Mouse (Mus musculus) embryonic facial prominence, embryonic 10.5 days (tissue): Measurements from ENCODE around the gene Ctss. TPM values are rescaled to one million over a fixed set of nuclear protein-coding genes. Genes with fewer than 3 reads are reported as not detected.
A peak's percentile ranks its signal among the peaks of the same experiment; 100 is the strongest.

Experiments used
- DNase-seq: peaks from one replicate; pipeline ENCODE4 v3.0.0-alpha.2; 2017; ENCODE audit warnings: low spot score
- H3K27ac ChIP-seq: fragments of 300-500 bp; sonication (generic); replicated peaks from 2 replicates; pipeline ENCODE4 v1.5.1; 2016; ENCODE audit warnings: mild to moderate bottlenecking
- H3K27me3 ChIP-seq: fragments of 300-500 bp; sonication (generic); replicated peaks from 2 replicates; pipeline ENCODE4 v1.6.1; 2016; ENCODE audit warnings: low read depth, mild to moderate bottlenecking; ENCODE audit not compliant: poor library complexity, severe bottlenecking
- H3K36me3 ChIP-seq: fragments of 300-500 bp; sonication (generic); replicated peaks from 2 replicates; pipeline ENCODE4 v1.6.1; 2016; ENCODE audit warnings: mild to moderate bottlenecking, moderate library complexity
- H3K4me1 ChIP-seq: fragments of 300-500 bp; sonication (generic); 2 replicates; pipeline ENCODE4 v1.6.1; 2016
- H3K4me3 ChIP-seq: fragments of 300-500 bp; sonication (generic); 2 replicates; pipeline ENCODE4 v1.5.1; 2016; ENCODE audit warnings: mild to moderate bottlenecking, moderate library complexity
- H3K9me3 ChIP-seq: fragments of 300-500 bp; sonication (generic); 2 replicates; pipeline ENCODE4 v1.6.1; 2016; ENCODE audit warnings: mild to moderate bottlenecking
- WGBS: fragments of 180-500 bp; shearing (Covaris S2); methylation state at CpG from one replicate; pipeline ENCODE4 v1.1.7; 2016; 5-methylcytosine and 5-hydroxymethylcytosine counted together
- polyA plus RNA-seq: library from polyadenylated mRNA; unstranded; fragments of >200 nt; fragmentation: Nextera tagmentation; extraction: Ambion mirVana; gene quantifications from 2 replicates; pipeline ENCODE4 v1.2.1, GENCODE M21; 2016

Gene Ctss
- polyA plus RNA-seq, result 3.4 and 4.3 TPM in 2 replicates

GRCm38 (mm10) chr3:95526622-95527211 is at the start of gene Ctss:
Ctss (plus strand) TSS chr3:95526786.
- no peak for DNase-seq
- Histone ChIP-seq H3K4me1 (peaks cover 11% of the 10 kb centered on the region), H3K9me3 (no peaks in the 10 kb centered on the region), H3K4me3 (no peak within 1 kb of the TSS), H3K36me3 (no peaks in the 10 kb centered on the region), H3K27ac (no peak within 1 kb of the TSS), H3K27me3 (no peaks in the 10 kb centered on the region)
- WGBS, result 87% methylated on average over 8 of the region's 8 CpGs

DNA sequence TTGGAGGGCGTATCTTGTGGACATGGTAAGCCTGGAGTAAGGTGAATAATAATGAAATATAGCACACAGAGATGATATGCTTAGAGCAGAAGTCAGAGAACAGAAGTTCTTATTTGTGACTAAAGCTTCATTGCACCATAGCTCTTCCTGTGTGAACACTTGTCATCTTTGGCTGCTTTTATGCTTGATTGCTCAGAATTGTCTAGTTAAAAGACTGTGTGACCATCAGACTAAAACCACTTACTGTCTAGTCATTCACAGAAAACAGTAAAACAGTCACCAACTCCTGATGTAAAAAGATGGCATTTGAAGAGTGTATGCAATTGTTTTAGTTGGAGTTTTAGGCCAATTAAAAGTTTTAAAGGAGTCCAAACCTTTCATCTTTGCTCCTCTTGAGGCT is 47.6 kb upstream of the Ctss start:
- no peak overlapping the region for H3K27ac ChIP-seq
- peaks cover 94% of the 10 kb centered on the region for H3K36me3 ChIP-seq
- no peaks in the 10 kb centered on the region for H3K9me3 ChIP-seq
- no peak overlapping the region for H3K4me3 ChIP-seq
- no peaks in the 10 kb centered on the region for H3K27me3 ChIP-seq
- no peak for DNase-seq
- H3K4me1 ChIP-seq, result no peaks in the 10 kb centered on the region
- WGBS, result 100% methylated on average over 1 of the region's 1 CpGs

DNA sequence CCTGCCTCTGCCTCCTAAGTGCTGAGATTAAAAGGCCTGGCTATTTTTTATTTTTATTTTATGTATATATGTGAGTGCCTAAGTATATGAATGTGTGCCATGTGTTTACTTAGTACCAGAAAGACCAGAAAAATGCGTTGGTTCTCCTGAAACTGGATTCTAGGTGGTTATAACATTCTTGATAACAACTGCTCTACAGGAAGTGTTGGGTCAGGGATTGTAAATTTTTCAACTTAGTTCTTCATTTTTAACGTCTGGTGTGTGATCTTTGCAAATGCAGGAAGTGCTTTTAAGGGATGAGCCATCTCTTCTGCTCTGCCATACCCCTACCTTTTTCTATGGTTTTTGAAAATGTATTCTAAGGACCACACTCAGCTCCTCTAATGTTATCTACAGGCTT is 40.2 kb upstream of the Ctss start:
- Histone ChIP-seq H3K36me3 (peaks cover 89% of the 10 kb centered on the region), H3K9me3 (no peaks in the 10 kb centered on the region)
- 90% methylated on average over 2 of the region's 2 CpGs for WGBS

DNA sequence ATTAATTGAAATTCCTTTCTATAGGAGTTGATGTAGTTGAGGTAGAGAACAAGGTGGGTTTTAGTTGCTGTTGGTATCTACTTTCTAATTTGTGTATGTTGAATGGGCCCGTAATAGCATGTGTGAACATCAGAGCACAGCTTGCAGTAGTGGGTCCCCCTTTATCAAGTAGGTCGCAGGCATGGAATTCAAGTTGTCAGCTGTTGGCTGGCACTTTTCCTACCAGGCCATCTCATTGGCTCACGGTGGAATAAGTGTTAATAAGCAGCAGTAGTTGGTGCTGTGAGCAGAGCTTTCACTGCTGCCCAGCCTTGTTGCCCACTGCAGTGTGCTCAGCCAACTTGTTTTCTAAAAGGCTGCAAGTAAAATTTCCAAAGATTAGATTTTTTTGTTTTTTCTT is 37.9 kb upstream of the Ctss start:
- Histone ChIP-seq H3K27ac (no peak overlapping the region), H3K27me3 (no peaks in the 10 kb centered on the region), H3K4me3 (no peak overlapping the region), H3K4me1 (peaks cover 1% of the 10 kb centered on the region; the same call in 1 of the 2 replicates), H3K36me3 (peaks cover 87% of the 10 kb centered on the region), H3K9me3 (no peaks in the 10 kb centered on the region)
- no peak for DNase-seq
- WGBS, result 91% methylated on average over 3 of the region's 3 CpGs

More for the DNA sequence above, 40.2 kb upstream of the Ctss start:
- H3K27ac ChIP-seq, result no peak overlapping the region
- H3K4me3 ChIP-seq, result no peak overlapping the region
- H3K4me1 ChIP-seq, result no peaks in the 10 kb centered on the region
- no peak for DNase-seq
- no peaks in the 10 kb centered on the region for H3K27me3 ChIP-seq

DNA sequence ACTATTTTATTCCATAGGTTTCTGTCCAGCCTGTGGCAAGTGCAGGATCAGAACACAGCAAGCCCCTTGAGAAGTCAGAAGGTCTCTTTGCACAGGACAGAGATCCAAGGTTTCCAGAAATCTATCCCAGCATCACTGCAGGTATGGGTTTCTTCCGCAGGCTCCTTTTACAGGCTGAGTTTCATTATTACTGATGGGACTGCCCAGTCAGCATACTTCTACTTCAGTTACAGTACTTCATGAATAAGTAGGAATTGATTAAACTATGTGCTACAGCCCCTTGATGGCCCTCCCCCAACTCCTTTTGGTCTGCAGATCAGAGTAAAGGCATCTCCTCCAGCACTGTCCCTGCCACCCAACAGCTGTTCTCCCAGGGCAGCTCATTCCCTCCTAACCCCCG is 36.3 kb upstream of the Ctss start:
- Histone ChIP-seq H3K36me3 (peaks cover 91% of the 10 kb centered on the region), H3K4me3 (no peak overlapping the region), H3K27ac (no peak overlapping the region), H3K27me3 (no peaks in the 10 kb centered on the region), H3K9me3 (no peaks in the 10 kb centered on the region), H3K4me1 (peaks cover 10% of the 10 kb centered on the region; the same call in 1 of the 2 replicates)
- WGBS, result 96% methylated on average over 2 of the region's 2 CpGs
- DNase-seq, result no peak

GRCm38 (mm10) chr3:95494342-95494741 is 32.2 kb upstream of the Ctss start:
- H3K4me3 ChIP-seq, result no peak overlapping the region
- H3K36me3 ChIP-seq, result peaks cover 72% of the 10 kb centered on the region
- peak; percentile 80 for DNase-seq
- peaks cover 22% of the 10 kb centered on the region for H3K4me1 ChIP-seq
- 46% methylated on average over 6 of the region's 6 CpGs for WGBS
- peak overlapping the region; percentile 70 for H3K27ac ChIP-seq
- H3K9me3 ChIP-seq, result no peaks in the 10 kb centered on the region
- no peaks in the 10 kb centered on the region for H3K27me3 ChIP-seq

GRCm38 (mm10) chr3:95498229-95498628 is 28.4 kb upstream of the Ctss start:
- no peak overlapping the region for H3K27ac ChIP-seq

DNA sequence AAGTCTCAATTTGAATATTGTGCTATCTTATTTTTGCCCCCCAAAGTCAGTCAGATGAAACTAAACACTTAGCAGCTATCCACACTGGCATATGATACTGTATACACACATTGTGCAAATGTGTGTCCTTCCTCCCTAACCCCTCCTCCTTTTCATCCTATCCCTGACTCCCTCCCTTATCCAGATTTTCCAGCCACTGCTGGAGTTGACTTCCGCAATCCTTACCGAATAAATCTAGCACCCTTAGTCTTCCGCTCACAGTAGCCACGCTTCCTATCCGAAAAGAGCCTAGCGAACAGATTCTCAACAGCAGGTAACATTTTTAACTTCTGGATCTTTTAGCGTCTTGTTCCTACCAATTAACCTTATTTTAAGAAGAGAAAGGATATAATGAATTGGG is 27.6 kb upstream of the Ctss start, which contains the start of gene Ctsk:
TSS of gene Ctsk (plus strand) at position 233 of the 400 bp plus-strand sequence.
- no peak for DNase-seq
- Histone ChIP-seq H3K36me3 (peaks cover 33% of the 10 kb centered on the region), H3K4me3 (peak within 1 kb of the TSS; percentile 13), H3K27me3 (no peaks in the 10 kb centered on the region), H3K27ac (peak within 1 kb of the TSS; percentile 74), H3K9me3 (no peaks in the 10 kb centered on the region), H3K4me1 (peaks cover 32% of the 10 kb centered on the region)
- WGBS, result 83% methylated on average over 7 of the region's 7 CpGs

More at GRCm38 (mm10) chr3:95498229-95498628, 28.4 kb upstream of the Ctss start:
- H3K36me3 ChIP-seq, result peaks cover 41% of the 10 kb centered on the region
- DNase-seq, result no peak
- H3K9me3 ChIP-seq, result no peaks in the 10 kb centered on the region
- 80% methylated on average over 2 of the region's 2 CpGs for WGBS
- no peak overlapping the region for H3K4me3 ChIP-seq
- no peaks in the 10 kb centered on the region for H3K27me3 ChIP-seq
- H3K4me1 ChIP-seq, result peaks cover 37% of the 10 kb centered on the region

DNA sequence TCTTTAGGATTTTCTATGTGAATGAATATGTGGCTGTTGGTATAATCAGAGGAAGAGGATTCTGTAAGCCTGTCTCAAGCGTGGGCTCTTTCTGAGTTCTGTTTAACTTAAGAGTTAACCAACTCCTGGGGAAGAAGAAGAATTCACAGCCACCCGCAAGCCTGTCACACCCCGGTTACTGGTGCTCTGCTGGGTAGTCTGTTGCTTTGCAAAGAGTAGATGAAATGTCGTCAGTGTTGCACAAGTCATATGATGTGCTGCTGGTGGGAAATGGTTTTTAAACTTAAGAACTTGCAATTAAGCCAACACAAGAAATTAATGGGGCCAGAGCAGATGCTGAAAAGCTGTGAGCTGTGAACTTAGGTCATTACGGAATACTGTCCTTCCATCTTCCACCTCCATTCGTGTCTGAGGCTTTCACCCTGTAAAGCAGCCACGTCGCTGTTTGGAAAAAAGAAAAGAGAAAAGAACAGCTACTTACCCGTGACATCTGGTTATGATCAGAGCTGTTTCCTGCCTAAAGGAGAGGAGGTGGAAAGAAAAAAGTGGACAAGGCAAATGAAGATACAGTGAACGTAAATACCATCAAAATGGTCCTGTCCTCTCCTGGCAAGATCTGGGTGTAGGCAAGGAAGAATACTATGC is 27.0 kb upstream of the Ctss start:
- Histone ChIP-seq H3K27me3 (no peaks in the 10 kb centered on the region), H3K9me3 (no peaks in the 10 kb centered on the region), H3K4me3 (peak overlapping the region; percentile 13), H3K36me3 (peaks cover 27% of the 10 kb centered on the region), H3K27ac (peak overlapping the region; percentile 74), H3K4me1 (peaks cover 27% of the 10 kb centered on the region)
- DNase-seq, result peak; percentile 25
- WGBS, result 45% methylated on average over 10 of the region's 10 CpGs

DNA sequence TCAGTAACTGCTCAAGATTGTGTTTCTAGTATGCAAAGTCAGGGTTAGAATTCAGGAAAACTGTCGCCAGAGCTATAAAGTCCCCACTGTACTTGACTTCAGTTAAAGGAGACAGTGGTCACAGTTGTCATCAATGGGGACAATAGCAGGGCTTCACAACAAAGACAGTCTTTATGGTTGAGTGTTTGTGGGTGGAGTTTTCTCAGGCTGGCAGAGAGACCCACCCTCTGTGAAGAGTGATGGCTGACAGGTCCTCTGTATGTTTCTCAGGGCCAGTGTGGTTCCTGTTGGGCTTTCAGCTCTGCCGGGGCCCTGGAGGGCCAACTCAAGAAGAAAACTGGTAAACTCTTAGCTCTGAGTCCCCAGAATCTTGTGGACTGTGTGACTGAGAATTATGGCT is 24.3 kb upstream of the Ctss start:
- Histone ChIP-seq H3K36me3 (no peaks in the 10 kb centered on the region; the same call in 1 of the 2 replicates), H3K4me1 (peaks cover 27% of the 10 kb centered on the region), H3K27ac (0 out of 2 replicates have a peak overlapping the region, but pooled peaks have one; percentile 19), H3K27me3 (no peaks in the 10 kb centered on the region), H3K4me3 (no peak overlapping the region), H3K9me3 (no peaks in the 10 kb centered on the region)
- 53% methylated on average over 2 of the region's 2 CpGs for WGBS
- no peak for DNase-seq

DNA sequence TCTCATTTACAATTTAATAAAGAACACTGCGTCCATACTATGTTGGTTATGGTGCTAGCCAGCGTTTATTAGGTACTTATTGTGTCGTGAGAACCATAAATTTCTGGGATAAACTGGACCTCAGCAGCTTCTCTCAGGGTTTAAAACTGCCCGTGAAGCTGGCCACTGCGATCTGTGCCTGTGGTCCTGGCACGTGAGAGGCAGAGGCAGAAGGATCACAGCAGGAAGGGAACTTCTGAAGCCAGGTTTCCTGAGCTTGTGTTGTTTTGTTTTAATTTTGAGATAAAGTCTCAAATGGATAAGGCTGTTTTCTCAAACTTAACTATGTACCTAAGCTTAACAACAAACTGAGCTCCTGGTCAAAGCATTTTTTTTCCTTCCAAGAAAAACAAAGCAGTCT is 17.2 kb upstream of the Ctss start:
- no peaks in the 10 kb centered on the region for H3K4me1 ChIP-seq
- H3K27me3 ChIP-seq, result no peaks in the 10 kb centered on the region
- H3K36me3 ChIP-seq, result no peaks in the 10 kb centered on the region; the same call in 1 of the 2 replicates
- H3K9me3 ChIP-seq, result no peaks in the 10 kb centered on the region
- H3K4me3 ChIP-seq, result no peak overlapping the region
- no peak for DNase-seq
- no peak overlapping the region for H3K27ac ChIP-seq
- WGBS, result 80% methylated on average over 6 of the region's 6 CpGs

GRCm38 (mm10) chr3:95511611-95512180 is 14.9 kb upstream of the Ctss start:
- Histone ChIP-seq H3K4me3 (no peak overlapping the region), H3K9me3 (no peaks in the 10 kb centered on the region), H3K27ac (no peak overlapping the region), H3K27me3 (no peaks in the 10 kb centered on the region), H3K4me1 (no peaks in the 10 kb centered on the region), H3K36me3 (no peaks in the 10 kb centered on the region; the same call in 1 of the 2 replicates)
- DNase-seq, result no peak
- WGBS, result 75% methylated on average over 9 of the region's 9 CpGs

DNA sequence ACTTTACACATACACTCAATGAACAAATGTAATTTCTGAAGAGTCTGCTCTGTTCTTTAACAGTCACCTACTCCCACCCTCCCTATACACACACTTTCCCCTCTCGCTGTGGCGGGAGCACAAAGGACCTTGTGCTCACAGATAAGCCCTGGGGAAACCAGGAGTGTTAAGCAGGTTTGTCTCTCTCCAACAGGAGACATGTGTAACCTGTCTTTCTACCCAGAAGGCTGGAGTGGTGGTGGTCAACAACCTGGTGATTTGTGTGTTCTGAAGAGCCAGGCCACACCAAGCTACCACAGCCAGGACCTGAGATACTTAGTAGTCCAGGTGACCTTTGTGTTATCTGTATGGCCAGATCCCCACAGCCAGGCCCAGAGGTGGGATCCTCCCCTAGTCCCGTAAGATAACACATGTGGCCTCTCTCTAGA is 10.0 kb upstream of the Ctss start:
- no peak for DNase-seq
- no peaks in the 10 kb centered on the region for H3K9me3 ChIP-seq
- no peaks in the 10 kb centered on the region for H3K36me3 ChIP-seq
- no peaks in the 10 kb centered on the region for H3K27me3 ChIP-seq
- no peak overlapping the region for H3K27ac ChIP-seq
- H3K4me3 ChIP-seq, result no peak overlapping the region
- H3K4me1 ChIP-seq, result peaks cover 5% of the 10 kb centered on the region; the same call in 1 of the 2 replicates
- 95% methylated on average over 3 of the region's 3 CpGs for WGBS
